Mouse (Mus musculus): Measurements from ENCODE around the gene Tmem135. TPM values are rescaled to one million over a fixed set of nuclear protein-coding genes. Genes with fewer than 3 reads are reported as not detected.

Tmem135 gene
- polyA plus RNA-seq, 1 experiment from 2014 or later = 21.0 TPM

GRCm38 (mm10) chr7:89308926-89309325, 95.1 kb downstream of the Tmem135 start:
- no peaks in the 10 kb centered on the region for H3K4me1 ChIP-seq (replicated peaks; ENCODE audit: control insufficient read depth, insufficient read depth)
- no peak overlapping the region for H3K9ac ChIP-seq (ENCODE audit: low read length)
- WGBS = 78% methylated on average over 3 of the region's 3 CpGs
- H3K36me3 ChIP-seq (ENCODE audit: control insufficient read depth, insufficient read depth, low read length) = no peaks in the 10 kb centered on the region
- no peak for ATAC-seq (ENCODE audit: low FRiP score, low TSS enrichment)
- no peak overlapping the region for H3K4me3 ChIP-seq (ENCODE audit: low read depth, low read length)
- H3K9me3 ChIP-seq (ENCODE audit: control insufficient read depth, low read length) = no peaks in the 10 kb centered on the region
- no peak overlapping the region for H3K27ac ChIP-seq (replicated peaks)
- DNase-seq (ENCODE audit: low spot score) = no peak
- no peak for TF ChIP-seq CTCF (IDR thresholded peaks at IDR 0.05; ENCODE audit: low read depth)
- TF ChIP-seq EP300 (optimal IDR thresholded peaks at IDR 0.05) = no peak
- no peak overlapping the region for H3K4me2 ChIP-seq (replicated peaks; ENCODE audit: low read depth)
- no peaks in the 10 kb centered on the region for H3K27me3 ChIP-seq (ENCODE audit: control insufficient read depth, insufficient read depth, low read length)

- no peak overlapping the region for H3K9ac ChIP-seq (ENCODE audit: low read length)
- H3K4me3 ChIP-seq (ENCODE audit: low read depth, low read length) = no peak overlapping the region
- no peak overlapping the region for H3K4me2 ChIP-seq (replicated peaks; ENCODE audit: low read depth)
- DNase-seq (ENCODE audit: low spot score) = no peak
- no peaks in the 10 kb centered on the region for H3K27me3 ChIP-seq (ENCODE audit: control insufficient read depth, insufficient read depth, low read length)
- H3K27ac ChIP-seq (replicated peaks) = no peak overlapping the region
- 0 out of 2 replicates have a peak, but pooled peaks have one; percentile 29 for ATAC-seq (ENCODE audit: low FRiP score, low TSS enrichment)
- no peaks in the 10 kb centered on the region for H3K36me3 ChIP-seq (ENCODE audit: control insufficient read depth, insufficient read depth, low read length)
- 64% methylated on average over 11 of the region's 11 CpGs for WGBS
- no peaks in the 10 kb centered on the region for H3K9me3 ChIP-seq (ENCODE audit: control insufficient read depth, low read length)
- H3K4me1 ChIP-seq (replicated peaks; ENCODE audit: control insufficient read depth, insufficient read depth) = no peaks in the 10 kb centered on the region
- TF ChIP-seq EP300 (optimal IDR thresholded peaks at IDR 0.05) (no peak), CTCF (IDR thresholded peaks at IDR 0.05; ENCODE audit: low read depth) (no peak)
These were observed 95.8 kb downstream of the Tmem135 start for GRCm38 (mm10) chr7:89308238-89308637.

- Histone ChIP-seq H3K27ac (replicated peaks) (no peak overlapping the region), H3K9ac (ENCODE audit: low read length) (no peak overlapping the region), H3K4me2 (replicated peaks; ENCODE audit: low read depth) (no peak overlapping the region), H3K4me3 (ENCODE audit: low read depth, low read length) (no peak overlapping the region), H3K36me3 (ENCODE audit: control insufficient read depth, insufficient read depth, low read length) (no peaks in the 10 kb centered on the region), H3K4me1 (replicated peaks; ENCODE audit: control insufficient read depth, insufficient read depth) (no peaks in the 10 kb centered on the region), H3K9me3 (ENCODE audit: control insufficient read depth, low read length) (no peaks in the 10 kb centered on the region), H3K27me3 (ENCODE audit: control insufficient read depth, insufficient read depth, low read length) (no peaks in the 10 kb centered on the region)
- TF ChIP-seq EP300 (optimal IDR thresholded peaks at IDR 0.05) = no peak
- TF ChIP-seq CTCF (IDR thresholded peaks at IDR 0.05; ENCODE audit: low read depth) = no peak
- 82% methylated on average over 6 of the region's 6 CpGs for WGBS
- DNase-seq (ENCODE audit: low spot score) (no peak), ATAC-seq (ENCODE audit: low FRiP score, low TSS enrichment) (no peak)
These were observed 97.2 kb downstream of the Tmem135 start for GRCm38 (mm10) chr7:89306831-89307230.

- Histone ChIP-seq H3K4me1 (replicated peaks; ENCODE audit: control insufficient read depth, insufficient read depth) (no peaks in the 10 kb centered on the region), H3K4me3 (ENCODE audit: low read depth, low read length) (no peak overlapping the region), H3K36me3 (ENCODE audit: control insufficient read depth, insufficient read depth, low read length) (no peaks in the 10 kb centered on the region), H3K27me3 (ENCODE audit: control insufficient read depth, insufficient read depth, low read length) (no peaks in the 10 kb centered on the region), H3K9ac (ENCODE audit: low read length) (no peak overlapping the region), H3K4me2 (replicated peaks; ENCODE audit: low read depth) (no peak overlapping the region), H3K27ac (replicated peaks) (no peak overlapping the region), H3K9me3 (ENCODE audit: control insufficient read depth, low read length) (no peaks in the 10 kb centered on the region)
- 82% methylated on average over 3 of the region's 3 CpGs for WGBS
- TF ChIP-seq CTCF (IDR thresholded peaks at IDR 0.05; ENCODE audit: low read depth) (no peak), EP300 (optimal IDR thresholded peaks at IDR 0.05) (no peak)
- DNase-seq (ENCODE audit: low spot score) = no peak
- ATAC-seq (ENCODE audit: low FRiP score, low TSS enrichment) = no peak
These were observed 99.1 kb downstream of the Tmem135 start for GRCm38 (mm10) chr7:89304958-89305357.

- 89% methylated on average over 1 of the region's 1 CpGs for WGBS
- Histone ChIP-seq H3K27ac (replicated peaks) (no peak overlapping the region), H3K4me2 (replicated peaks; ENCODE audit: low read depth) (no peak overlapping the region), H3K27me3 (ENCODE audit: control insufficient read depth, insufficient read depth, low read length) (no peaks in the 10 kb centered on the region), H3K9me3 (ENCODE audit: control insufficient read depth, low read length) (no peaks in the 10 kb centered on the region), H3K4me1 (replicated peaks; ENCODE audit: control insufficient read depth, insufficient read depth) (no peaks in the 10 kb centered on the region), H3K36me3 (ENCODE audit: control insufficient read depth, insufficient read depth, low read length) (no peaks in the 10 kb centered on the region), H3K4me3 (ENCODE audit: low read depth, low read length) (no peak overlapping the region), H3K9ac (ENCODE audit: low read length) (no peak overlapping the region)
- DNase-seq (ENCODE audit: low spot score) = no peak
- no peak for TF ChIP-seq CTCF (IDR thresholded peaks at IDR 0.05; ENCODE audit: low read depth)
- TF ChIP-seq EP300 (optimal IDR thresholded peaks at IDR 0.05) = no peak
- ATAC-seq (ENCODE audit: low FRiP score, low TSS enrichment) = no peak
These were observed 100.3 kb downstream of the Tmem135 start for GRCm38 (mm10) chr7:89303765-89304164.

GRCm38 (mm10) chr7:89298911-89299458, 105.0 kb downstream of the Tmem135 start:
- DNase-seq (ENCODE audit: low spot score) (no peak), ATAC-seq (ENCODE audit: low FRiP score, low TSS enrichment) (no peak)
- H3K36me3 ChIP-seq (ENCODE audit: control insufficient read depth, insufficient read depth, low read length) = no peaks in the 10 kb centered on the region
- TF ChIP-seq CTCF (IDR thresholded peaks at IDR 0.05; ENCODE audit: low read depth) (no peak), EP300 (optimal IDR thresholded peaks at IDR 0.05) (no peak)
- 81% methylated on average over 1 of the region's 1 CpGs for WGBS
- H3K27ac ChIP-seq (replicated peaks) = no peak overlapping the region
- H3K4me1 ChIP-seq (replicated peaks; ENCODE audit: control insufficient read depth, insufficient read depth) = no peaks in the 10 kb centered on the region
- no peaks in the 10 kb centered on the region for H3K9me3 ChIP-seq (ENCODE audit: control insufficient read depth, low read length)
- no peak overlapping the region for H3K4me2 ChIP-seq (replicated peaks; ENCODE audit: low read depth)
- H3K4me3 ChIP-seq (ENCODE audit: low read depth, low read length) = no peak overlapping the region
- no peaks in the 10 kb centered on the region for H3K27me3 ChIP-seq (ENCODE audit: control insufficient read depth, insufficient read depth, low read length)
- H3K9ac ChIP-seq (ENCODE audit: low read length) = no peak overlapping the region

All from stomach, postnatal 0 days (tissue).